Mouse (Mus musculus): ENCODE measurements at regions not wholly inside any gene's neighbourhood (a gene's known extent, or its start where the extent isn't known, plus 50 kb on each side); places are given as distances from the start of the nearest gene placed in this dataset.
A peak's percentile ranks its signal among the peaks of the same experiment; 100 is the strongest.
"Not testable (repeated sequence)": the region's sequence is repeated elsewhere in the genome, so short reads cannot be mapped to it uniquely, and the experiment has no call there.

DNA sequence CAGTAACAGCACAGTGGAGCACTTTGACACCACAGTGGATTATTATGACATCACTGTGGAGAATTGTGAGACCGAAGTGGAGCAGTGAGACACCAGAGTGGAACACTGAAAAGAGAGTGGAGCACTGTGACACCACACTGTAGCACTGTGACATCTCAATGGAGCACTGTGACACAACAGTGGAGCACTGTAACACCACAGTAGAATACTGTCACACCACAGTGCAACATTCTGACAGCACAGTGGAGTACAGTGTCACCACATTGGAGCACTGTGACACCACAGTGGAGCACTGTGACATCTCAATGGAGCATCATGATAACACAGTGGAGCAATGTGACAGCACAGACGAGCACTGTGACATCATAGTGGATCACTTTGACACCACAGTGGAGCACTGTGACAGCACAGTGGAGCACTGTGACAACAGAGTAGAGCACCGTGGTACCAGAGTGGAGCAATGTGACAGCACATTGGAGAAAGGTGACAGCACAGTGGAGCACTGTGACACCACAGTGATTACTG lies 83.0 kb upstream of the Vmn1r2 start:
- H3K9me3 ChIP-seq (replicated peaks; ENCODE audit: low read length), result peaks cover 19% of the 10 kb centered on the region
- peak; percentile 24 for DNase-seq (ENCODE audit: extremely low read depth)
- dilution Hi-C loops (cut with MboI; ENCODE audit: extremely low pct_ligation_motif_present, extremely low pct_unique_long_range_greater_than_20kb, low sequenced_read_pairs), result no loop called here
- in situ Hi-C loops (cut with MboI; ENCODE audit: low pct_ligation_motif_present, low pct_unique_long_range_greater_than_20kb, low sequenced_read_pairs), result no loop called here
- no peak overlapping the region for H3K4me2 ChIP-seq (ENCODE audit: insufficient read depth, low read depth, poor library complexity, severe bottlenecking)
- H3K4me3 ChIP-seq (replicated peaks in 1 of 3; ENCODE audit: low read depth in 2 of 3, low read length in 2 of 3, poor library complexity in 1 of 3), result no peak overlapping the region
- H3K27me3 ChIP-seq (replicated peaks), result no peaks in the 10 kb centered on the region
- TF ChIP-seq PAX5 (IDR thresholded peaks at IDR 0.05; ENCODE audit: low read length) (peak; percentile 70), UBTF (IDR thresholded peaks at IDR 0.05; ENCODE audit: low read depth, low read length) (no peak)
- H3K9ac ChIP-seq (ENCODE audit: insufficient read depth, low read depth), result no peak overlapping the region
- no peak overlapping the region for H3K27ac ChIP-seq (ENCODE audit: insufficient read depth, low read depth)
- peaks cover 0 to 14% of the 10 kb centered on the region in 2 experiments; a peak in 1 of 4 replicates for H3K4me1 ChIP-seq (ENCODE audit: control insufficient read depth in 1 of 2, insufficient read depth in 2 of 2)
- H3K79me2 ChIP-seq (replicated peaks; ENCODE audit: control insufficient read depth, extremely low read depth, insufficient read depth, poor library complexity, severe bottlenecking), result no peaks in the 10 kb centered on the region
- peaks cover 0 to 5% of the 10 kb centered on the region in 2 experiments for H3K36me3 ChIP-seq (replicated peaks in 1 of 2; ENCODE audit: control insufficient read depth in 1 of 2, insufficient read depth in 1 of 2, low read length in 1 of 2)

DNA sequence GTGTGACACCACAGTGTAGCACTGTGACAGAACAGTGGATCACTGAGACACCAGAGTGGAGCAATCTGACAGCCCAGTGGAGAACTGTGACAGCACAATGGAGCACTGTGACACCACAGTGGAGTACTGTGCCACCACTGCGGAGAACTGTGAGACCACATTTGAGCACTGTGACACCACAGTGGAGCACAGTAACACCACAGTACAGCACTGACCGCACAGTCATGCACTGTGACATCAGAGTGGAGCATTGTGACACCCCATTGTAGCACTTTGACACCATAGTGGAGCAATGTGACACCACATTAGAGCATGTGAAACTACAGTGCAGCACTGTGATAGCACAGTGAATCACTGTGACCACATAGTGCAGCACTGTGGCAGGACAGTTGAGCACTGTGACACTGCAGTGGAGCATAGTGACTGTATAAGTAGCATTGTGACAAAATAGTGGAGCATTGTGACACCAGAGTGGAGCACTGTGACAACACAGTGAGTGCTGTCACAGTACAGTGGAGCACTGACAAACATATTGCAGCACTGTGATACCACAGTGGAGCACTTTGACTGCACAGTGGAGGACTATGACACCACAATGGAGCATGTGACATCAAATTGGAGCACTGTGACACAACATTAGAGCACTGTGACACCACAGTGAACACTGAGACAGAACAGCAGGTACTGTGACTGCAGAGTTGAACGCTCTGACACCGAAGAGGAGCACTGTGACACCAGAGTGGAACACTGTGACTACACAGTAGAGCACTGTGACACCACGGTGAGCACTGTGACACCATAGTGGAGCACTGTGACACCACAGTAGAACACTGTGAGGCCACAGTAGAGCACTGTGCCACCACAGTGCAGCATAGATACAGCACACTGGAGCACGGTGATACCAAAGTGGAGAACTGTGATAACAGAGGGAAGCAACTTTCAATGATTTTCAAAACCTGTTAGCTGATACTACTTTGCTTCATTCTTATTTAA lies 81.4 kb upstream of the Vmn1r2 start:
- no peak overlapping the region for H3K4me2 ChIP-seq (ENCODE audit: insufficient read depth, low read depth, poor library complexity, severe bottlenecking)
- H3K9ac ChIP-seq (ENCODE audit: insufficient read depth, low read depth), result no peak overlapping the region
- H3K4me3 ChIP-seq (replicated peaks in 1 of 3; ENCODE audit: low read depth in 2 of 3, low read length in 2 of 3, poor library complexity in 1 of 3), result no peak overlapping the region
- H3K27me3 ChIP-seq (replicated peaks), result no peaks in the 10 kb centered on the region
- dilution Hi-C loops (cut with MboI; ENCODE audit: extremely low pct_ligation_motif_present, extremely low pct_unique_long_range_greater_than_20kb, low sequenced_read_pairs), result no loop called here
- H3K79me2 ChIP-seq (replicated peaks; ENCODE audit: control insufficient read depth, extremely low read depth, insufficient read depth, poor library complexity, severe bottlenecking), result no peaks in the 10 kb centered on the region
- H3K9me3 ChIP-seq (replicated peaks; ENCODE audit: low read length), result peaks cover 23% of the 10 kb centered on the region
- H3K27ac ChIP-seq (ENCODE audit: insufficient read depth, low read depth), result peak overlapping the region; percentile 3; the same call in 1 of the 2 replicates
- TF ChIP-seq TBP (conservative IDR thresholded peaks at IDR 0.05; ENCODE audit: low read depth, low read length) (no peak), PAX5 (IDR thresholded peaks at IDR 0.05; ENCODE audit: low read length) (peak; percentile 37; the same call in 1 of the 2 replicates), E2F4 (IDR thresholded peaks at IDR 0.05; ENCODE audit: insufficient replicate concordance, low read depth, low read length) (no peak)
- in situ Hi-C loops (cut with MboI; ENCODE audit: low pct_ligation_motif_present, low pct_unique_long_range_greater_than_20kb, low sequenced_read_pairs), result no loop called here
- peak; percentile 14 for DNase-seq (ENCODE audit: extremely low read depth)
- peaks cover 0 to 14% of the 10 kb centered on the region in 2 experiments; a peak in 1 of 4 replicates for H3K4me1 ChIP-seq (ENCODE audit: control insufficient read depth in 1 of 2, insufficient read depth in 2 of 2)
- peaks cover 0 to 5% of the 10 kb centered on the region in 2 experiments for H3K36me3 ChIP-seq (replicated peaks in 1 of 2; ENCODE audit: control insufficient read depth in 1 of 2, insufficient read depth in 1 of 2, low read length in 1 of 2)

DNA sequence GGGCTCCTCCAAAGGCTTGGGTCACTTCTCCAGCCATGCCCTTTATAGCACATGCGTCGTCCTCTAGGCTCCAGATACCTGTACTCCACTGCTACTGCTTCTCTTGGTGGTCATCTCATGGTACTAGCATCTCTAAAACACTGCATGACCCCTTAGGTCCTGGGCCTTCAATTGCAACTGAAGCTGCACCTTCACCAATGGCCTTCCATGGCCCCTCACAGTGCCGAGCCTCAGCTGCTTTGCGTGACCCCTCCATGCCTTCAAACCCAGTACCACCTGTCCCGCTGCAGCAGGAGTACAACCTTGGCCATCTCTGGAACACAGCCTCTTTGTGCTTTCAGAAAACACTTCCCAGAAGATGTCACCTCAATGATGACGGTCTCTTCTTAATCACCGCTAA lies 79.5 kb upstream of the Vmn1r2 start:
- H3K79me2 ChIP-seq (replicated peaks; ENCODE audit: control insufficient read depth, extremely low read depth, insufficient read depth, poor library complexity, severe bottlenecking); H3K9ac ChIP-seq (ENCODE audit: insufficient read depth, low read depth); DNase-seq (ENCODE audit: extremely low read depth); H3K4me2 ChIP-seq (ENCODE audit: insufficient read depth, low read depth, poor library complexity, severe bottlenecking); H3K27me3 ChIP-seq (replicated peaks); H3K4me3 ChIP-seq (replicated peaks in 1 of 3; ENCODE audit: low read depth in 2 of 3, low read length in 2 of 3, poor library complexity in 1 of 3); H3K36me3 ChIP-seq (replicated peaks in 1 of 2; ENCODE audit: control insufficient read depth in 1 of 2, insufficient read depth in 1 of 2, low read length in 1 of 2); H3K4me1 ChIP-seq (ENCODE audit: control insufficient read depth in 1 of 2, insufficient read depth in 2 of 2); dilution Hi-C loops (cut with MboI; ENCODE audit: extremely low pct_ligation_motif_present, extremely low pct_unique_long_range_greater_than_20kb, low sequenced_read_pairs); in situ Hi-C loops (cut with MboI; ENCODE audit: low pct_ligation_motif_present, low pct_unique_long_range_greater_than_20kb, low sequenced_read_pairs); H3K27ac ChIP-seq (ENCODE audit: insufficient read depth, low read depth): not testable (repeated sequence)
- H3K9me3 ChIP-seq (replicated peaks; ENCODE audit: low read length), result peaks cover 15% of the 10 kb centered on the region

Measured in CH12.LX (cell line).